Mouse (Mus musculus) cerebellum, adult 2 months (tissue): ENCODE results near the gene Mcm8.

ENCODE experiments used
- CTCF ChIP-seq: fragments of 200-500 bp; IDR thresholded peaks from 2 replicates; pipeline ENCODE4 v1.5.1; 2011; ENCODE audit warnings: low read depth, mild to moderate bottlenecking, control low read depth, low read length, moderate library complexity, borderline replicate concordance; ENCODE audit not compliant: insufficient read depth
- POLR2A ChIP-seq: fragments of 200-500 bp; IDR thresholded peaks from 2 replicates; pipeline ENCODE4 v1.6.1; 2011; ENCODE audit warnings: low read length, control low read depth, borderline replicate concordance; ENCODE audit not compliant: insufficient read depth

DNA sequence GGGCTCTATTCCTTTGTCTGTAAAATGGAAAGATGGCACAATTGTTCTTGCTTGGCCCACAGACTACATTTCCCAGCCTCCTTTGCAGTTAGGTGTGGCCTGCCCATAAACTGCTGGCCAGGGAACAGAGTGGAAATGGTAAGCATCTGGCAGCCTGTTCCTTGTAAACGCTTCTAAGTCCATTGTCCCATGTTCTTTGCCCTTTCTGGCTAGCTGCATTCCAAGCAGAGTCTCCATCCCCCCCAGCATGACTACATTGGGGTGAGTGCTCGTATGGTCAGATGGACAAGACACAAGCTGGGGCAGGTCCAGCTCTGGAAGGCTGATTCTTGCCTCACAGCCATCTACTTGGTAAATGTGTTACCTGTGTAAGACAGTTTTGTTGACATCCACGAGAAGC is 55.7 kb downstream of the Mcm8 start:
- TF ChIP-seq CTCF (no peak), POLR2A (no peak)
